Mouse (Mus musculus): ENCODE data around the gene Gm49383. TPM values are rescaled to one million over a fixed set of nuclear protein-coding genes. Genes with fewer than 3 reads are reported as not detected.

Gene Gm49383
- 1 to 10 TPM; 2.9 to 4.1 TPM for total RNA-seq (2021)
- long read RNA-seq, experiment 1, result 0 reads
- long read RNA-seq, experiment 2, result 0 reads

GRCm38 (mm10) chr12:69196444-69197377 lies at the start of gene Gm49383:
TSS of gene Gm49383 (minus strand) at chr12:69197104.
- intact Hi-C loops (cut with DNase I), result loop anchor here (5.0 kb wide), 1 partner anchor 46 kb away; the partner anchor contains the start of gene Klhdc1
- peak; percentile 77 to 80 for DNase-seq

- DNase-seq, result peak; percentile 81 to 84
- intact Hi-C loops (cut with DNase I), result loop anchor here (5.0 kb wide), 2 partner anchors 45 to 55 kb away; partner anchors contain the start of genes Dnaaf2, Gm49383 and Klhdc2
These were observed 45.0 kb upstream of the Gm49383 start for GRCm38 (mm10) chr12:69241771-69242431.

- intact Hi-C loops (cut with DNase I), result loop anchor here (5.0 kb wide), 2 partner anchors 44 to 56 kb away; partner anchors contain the start of genes Dnaaf2, Gm49383 and Klhdc2
- DNase-seq, result no peak
These were observed 44.5 kb upstream of the Gm49383 start for GRCm38 (mm10) chr12:69241405-69241770.

- DNase-seq, result no peak
- intact Hi-C loops (cut with DNase I), result loop anchor here (5.0 kb wide), 2 partner anchors 44 to 56 kb away; partner anchors contain the start of genes Dnaaf2, Gm49383 and Klhdc2
These were observed 44.0 kb upstream of the Gm49383 start, which contains the start of gene Klhdc1 for GRCm38 (mm10) chr12:69240876-69241275. TSS of gene Klhdc1 (plus strand) at chr12:69241176.

GRCm38 (mm10) chr12:69238284-69238683 lies 41.4 kb upstream of the Gm49383 start:
- intact Hi-C loops (cut with DNase I), result no loop called here
- DNase-seq, result no peak

- no peak for DNase-seq
- intact Hi-C loops (cut with DNase I), result no loop called here
These were observed 38.9 kb upstream of the Gm49383 start for GRCm38 (mm10) chr12:69235782-69236181.

- peak in 1 of 2 experiments; percentile 27 for DNase-seq
- intact Hi-C loops (cut with DNase I), result no loop called here
These were observed 32.3 kb upstream of the Gm49383 start for GRCm38 (mm10) chr12:69229251-69229650.

GRCm38 (mm10) chr12:69227776-69228466 lies 31.0 kb upstream of the Gm49383 start, which contains the start of gene Pole2:
TSS of gene Pole2 (minus strand) at chr12:69228195.
- intact Hi-C loops (cut with DNase I), result no loop called here
- peak; percentile 92 to 93 for DNase-seq

GRCm38 (mm10) chr12:69220613-69221277 lies 23.8 kb upstream of the Gm49383 start:
- intact Hi-C loops (cut with DNase I), result no loop called here
- no peak for DNase-seq

GRCm38 (mm10) chr12:69216587-69216986 lies 19.7 kb upstream of the Gm49383 start:
- no peak for DNase-seq
- intact Hi-C loops (cut with DNase I), result loop anchor here (10.0 kb wide), 1 partner anchor 478 kb away; no protein-coding TSS in a partner anchor

GRCm38 (mm10) chr12:69215000-69215785 lies 18.3 kb upstream of the Gm49383 start:
- intact Hi-C loops (cut with DNase I), result loop anchor here (5.0 to 10.0 kb wide), 2 partner anchors 122 to 480 kb away; no protein-coding TSS in a partner anchor
- DNase-seq, result peak; percentile 59 to 72

GRCm38 (mm10) chr12:69214393-69214792 lies 17.5 kb upstream of the Gm49383 start:
- intact Hi-C loops (cut with DNase I), result loop anchor here (5.0 to 10.0 kb wide), 2 partner anchors 123 to 480 kb away; no protein-coding TSS in a partner anchor

GRCm38 (mm10) chr12:69213186-69213777 lies 16.4 kb upstream of the Gm49383 start:
- DNase-seq, result no peak
- intact Hi-C loops (cut with DNase I), result loop anchor here (5.0 to 10.0 kb wide), 2 partner anchors 124 to 482 kb away; no protein-coding TSS in a partner anchor

More at GRCm38 (mm10) chr12:69214393-69214792, 17.5 kb upstream of the Gm49383 start:
- DNase-seq, result no peak

- intact Hi-C loops (cut with DNase I), result loop anchor here (5.0 to 10.0 kb wide), 2 partner anchors 126 to 484 kb away; no protein-coding TSS in a partner anchor
These were observed 14.2 kb upstream of the Gm49383 start for GRCm38 (mm10) chr12:69211057-69211456.

GRCm38 (mm10) chr12:69210056-69210979 lies 13.4 kb upstream of the Gm49383 start:
- DNase-seq, result no peak
- intact Hi-C loops (cut with DNase I), result loop anchor here (5.0 to 10.0 kb wide), 2 partner anchors 127 to 484 kb away; no protein-coding TSS in a partner anchor

More at GRCm38 (mm10) chr12:69211057-69211456, 14.2 kb upstream of the Gm49383 start:
- peak in 1 of 2 experiments; percentile 26 for DNase-seq

GRCm38 (mm10) chr12:69208520-69208919 lies 11.6 kb upstream of the Gm49383 start:
- no peak for DNase-seq
- intact Hi-C loops (cut with DNase I), result loop anchor here (10.0 kb wide), 1 partner anchor 376 kb away; the partner anchor contains the start of gene Vcpkmt

Measured in heart, postnatal 14 days (tissue).